Mouse (Mus musculus) liver, embryonic 14.5 days (tissue): ENCODE data around the gene Ppp1r16b. TPM values are rescaled to one million over a fixed set of nuclear protein-coding genes. Genes with fewer than 3 reads are reported as not detected.

ENCODE experiments used
- ATAC-seq: fragments of 200-750 bp; cut with Nextera tagmentation; 2 replicates; pipeline ENCODE4 v1.8.0; 2017; ENCODE audit warnings: moderate number of reproducible peaks, mild to moderate bottlenecking, moderate library complexity; ENCODE audit not compliant: insufficient read depth
- DNase-seq, 3 experiments: peaks; one replicate each; pipeline ENCODE4 v3.0.0-alpha.2; 2012 to 2013; ENCODE audit warnings: low read depth in 3 of 3, low spot score in 3 of 3
- H3K27ac ChIP-seq: fragments of 300-500 bp; sonication (generic); 2 replicates; pipeline ENCODE4 v1.5.1; 2014; ENCODE audit warnings: moderate library complexity, mild to moderate bottlenecking, control low read depth, inconsistent platforms
- H3K27me3 ChIP-seq: fragments of 300-500 bp; sonication (generic); 2 replicates; pipeline ENCODE4 v1.6.1; 2014; ENCODE audit warnings: mild to moderate bottlenecking, low read length, moderate library complexity; ENCODE audit not compliant: control insufficient read depth, insufficient read depth
- H3K36me3 ChIP-seq: fragments of 300-500 bp; sonication (generic); replicated peaks from 2 replicates; pipeline ENCODE4 v1.6.1; 2014; ENCODE audit warnings: low read depth; ENCODE audit not compliant: control insufficient read depth, insufficient read depth
- H3K4me1 ChIP-seq, 2 experiments: fragments of 200-500 bp in 1 of 2; fragments of 300-500 bp in 1 of 2; sonication (generic) in 1 of 2; replicated peaks; 2 replicates each; pipeline ENCODE4 v1.6.1; 2012 to 2014; ENCODE audit warnings: antibody characterized with exemption in 1 of 2, inconsistent platforms in 1 of 2, low read length in 1 of 2; ENCODE audit not compliant: control insufficient read depth in 2 of 2, insufficient read depth in 2 of 2
- H3K4me2 ChIP-seq: fragments of 300-500 bp; sonication (generic); 2 replicates; pipeline ENCODE4 v1.6.1; 2014; ENCODE audit warnings: low read depth, mild to moderate bottlenecking, control low read depth, moderate library complexity
- H3K4me3 ChIP-seq, 2 experiments: fragments of 200-500 bp in 1 of 2; fragments of 300-500 bp in 1 of 2; sonication (generic) in 1 of 2; 2 replicates each; pipeline ENCODE4 v1.5.1; 2012 to 2014; ENCODE audit warnings: low read depth in 2 of 2, low read length in 2 of 2, mild to moderate bottlenecking in 2 of 2, control low read depth in 1 of 2, inconsistent platforms in 1 of 2, moderate library complexity in 1 of 2; ENCODE audit not compliant: insufficient read depth in 1 of 2
- H3K9ac ChIP-seq: fragments of 300-500 bp; sonication (generic); replicated peaks from 2 replicates; pipeline ENCODE4 v1.6.1; 2014; ENCODE audit warnings: mild to moderate bottlenecking, control low read depth, moderate library complexity
- H3K9me3 ChIP-seq: fragments of 300-500 bp; sonication (generic); 2 replicates; pipeline ENCODE4 v1.6.1; 2016; ENCODE audit warnings: low read length, mixed read lengths; ENCODE audit not compliant: control insufficient read depth
- CTCF ChIP-seq: IDR thresholded peaks from 2 replicates; pipeline ENCODE4 v1.5.1; 2016; ENCODE audit warnings: antibody characterized with exemption, low read depth, control low read depth
- EP300 ChIP-seq: IDR thresholded peaks from 2 replicates; pipeline ENCODE4 v1.6.1; 2016; ENCODE audit warnings: antibody characterized with exemption, low read depth
- WGBS: fragments of 180-500 bp; shearing (Covaris S2); extraction: QIAGEN DNeasy Blood & Tissue Kit; methylation state at CpG from one replicate; pipeline ENCODE4 v1.1.7; 2014; ENCODE audit not compliant: insufficient replicate concordance; 5-methylcytosine and 5-hydroxymethylcytosine counted together
- polyA plus RNA-seq, 2 experiments: library from polyadenylated mRNA; depleted of rRNA in 1 of 2; stranded (reverse) in 1 of 2; unstranded in 1 of 2; fragments of >200 nt; fragmentation: Nextera tagmentation in 1 of 2; extraction: Ambion mirVana in 1 of 2; gene quantifications; 2 replicates each; pipeline versions ENCODE4 v1.2.1 to v1.2.3; 2012 to 2014

The Ppp1r16b gene
- polyA plus RNA-seq, 2 experiments, result 0.30 to 0.74 TPM

- WGBS, result 54% methylated on average over 6 of the region's 6 CpGs
- H3K27me3 ChIP-seq, result no peaks in the 10 kb centered on the region
- DNase-seq (no peak), ATAC-seq (no peak)
- no peaks in the 10 kb centered on the region for H3K9me3 ChIP-seq
- H3K4me2 ChIP-seq, result no peak overlapping the region
- no peak overlapping the region for H3K9ac ChIP-seq
- H3K4me1 ChIP-seq, result no peaks in the 10 kb centered on the region
- H3K4me3 ChIP-seq, result no peak overlapping the region
- TF ChIP-seq EP300, result no peak
- TF ChIP-seq CTCF, result no peak
- no peak overlapping the region for H3K27ac ChIP-seq
- H3K36me3 ChIP-seq, result no peaks in the 10 kb centered on the region
Measured at GRCm38 (mm10) chr2:158692191-158692590, 27.0 kb downstream of the Ppp1r16b start.

GRCm38 (mm10) chr2:158695811-158696210, 30.6 kb downstream of the Ppp1r16b start:
- no peak overlapping the region for H3K4me3 ChIP-seq
- WGBS, result 80% methylated on average over 27 of the region's 27 CpGs
- no peak overlapping the region for H3K9ac ChIP-seq
- H3K4me2 ChIP-seq, result no peak overlapping the region
- no peaks in the 10 kb centered on the region for H3K9me3 ChIP-seq
- TF ChIP-seq CTCF (no peak), EP300 (no peak)
- no peak for ATAC-seq
- no peaks in the 10 kb centered on the region for H3K36me3 ChIP-seq
- DNase-seq, result no peak
- no peak overlapping the region for H3K27ac ChIP-seq
- no peaks in the 10 kb centered on the region for H3K27me3 ChIP-seq
- H3K4me1 ChIP-seq, result no peaks in the 10 kb centered on the region

GRCm38 (mm10) chr2:158696451-158696850, 31.3 kb downstream of the Ppp1r16b start:
- no peak for TF ChIP-seq CTCF
- TF ChIP-seq EP300, result no peak
- ATAC-seq (no peak), DNase-seq (no peak)
- H3K4me2 ChIP-seq, result no peak overlapping the region
- no peak overlapping the region for H3K27ac ChIP-seq
- H3K9ac ChIP-seq, result no peak overlapping the region
- no peaks in the 10 kb centered on the region for H3K4me1 ChIP-seq
- H3K4me3 ChIP-seq, result no peak overlapping the region
- no peaks in the 10 kb centered on the region for H3K27me3 ChIP-seq
- no peaks in the 10 kb centered on the region for H3K36me3 ChIP-seq
- H3K9me3 ChIP-seq, result no peaks in the 10 kb centered on the region
- WGBS, result 57% methylated on average over 6 of the region's 6 CpGs

GRCm38 (mm10) chr2:158699908-158700307, 34.7 kb downstream of the Ppp1r16b start:
- TF ChIP-seq CTCF (no peak), EP300 (no peak)
- no peak overlapping the region for H3K4me3 ChIP-seq
- ATAC-seq, result no peak
- no peak overlapping the region for H3K9ac ChIP-seq
- H3K4me1 ChIP-seq, result no peaks in the 10 kb centered on the region
- H3K4me2 ChIP-seq, result no peak overlapping the region
- H3K27me3 ChIP-seq, result no peaks in the 10 kb centered on the region
- no peak for DNase-seq
- WGBS, result 61% methylated on average over 6 of the region's 6 CpGs
- no peaks in the 10 kb centered on the region for H3K9me3 ChIP-seq
- no peak overlapping the region for H3K27ac ChIP-seq
- H3K36me3 ChIP-seq, result no peaks in the 10 kb centered on the region

- Histone ChIP-seq H3K27ac (no peak overlapping the region), H3K36me3 (no peaks in the 10 kb centered on the region), H3K9ac (no peak overlapping the region), H3K27me3 (no peaks in the 10 kb centered on the region), H3K9me3 (no peaks in the 10 kb centered on the region), H3K4me3 (no peak overlapping the region), H3K4me1 (no peaks in the 10 kb centered on the region), H3K4me2 (no peak overlapping the region)
- WGBS, result 70% methylated on average over 17 of the region's 17 CpGs
- TF ChIP-seq CTCF (no peak), EP300 (no peak)
- ATAC-seq (no peak), DNase-seq (no peak)
Measured at GRCm38 (mm10) chr2:158700535-158701256, 35.5 kb downstream of the Ppp1r16b start.
